Mouse (Mus musculus) regulatory T cell (primary cell): ENCODE measurements at regions not wholly inside any gene's neighbourhood (a gene's known extent, or its start where the extent isn't known, plus 50 kb on each side); places are given as distances from the start of the nearest gene placed in this dataset.

Experiments
- in situ Hi-C: fragments of 300-600 bp; cut with MboI, MseI; formaldehyde crosslinking; loops from one replicate; pipeline ENCODE4 v1.15.1; 2025; ENCODE audit warnings: high pct_unique_total_duplicates

GRCm38 (mm10) chr12:73448388-73448965 lies 97.7 kb downstream of the Tmem30b start:
- in situ Hi-C loops, result no loop called here

GRCm38 (mm10) chr12:73447172-73447571 lies 99.0 kb downstream of the Tmem30b start:
- in situ Hi-C loops, result no loop called here

DNA sequence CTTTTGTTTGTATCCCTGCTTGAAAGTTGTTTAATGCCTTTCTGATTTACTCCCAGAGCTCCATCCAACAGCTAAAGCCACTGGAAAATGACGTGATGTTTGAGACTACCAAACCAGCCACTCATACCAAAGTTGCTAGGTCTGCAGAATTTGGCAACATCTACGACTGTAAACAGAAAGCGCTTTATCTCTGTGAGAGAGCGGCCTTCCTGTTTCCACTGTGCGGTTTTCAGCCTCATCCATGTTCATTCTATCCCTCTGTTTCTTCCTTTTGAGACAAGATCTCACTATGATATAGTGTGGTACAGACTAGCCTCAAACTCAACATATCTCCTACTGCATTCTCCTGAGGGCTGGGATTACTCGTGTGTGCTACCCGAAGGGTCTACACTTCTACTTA lies 100.0 kb downstream of the Tmem30b start:
- in situ Hi-C loops, result no loop called here

DNA sequence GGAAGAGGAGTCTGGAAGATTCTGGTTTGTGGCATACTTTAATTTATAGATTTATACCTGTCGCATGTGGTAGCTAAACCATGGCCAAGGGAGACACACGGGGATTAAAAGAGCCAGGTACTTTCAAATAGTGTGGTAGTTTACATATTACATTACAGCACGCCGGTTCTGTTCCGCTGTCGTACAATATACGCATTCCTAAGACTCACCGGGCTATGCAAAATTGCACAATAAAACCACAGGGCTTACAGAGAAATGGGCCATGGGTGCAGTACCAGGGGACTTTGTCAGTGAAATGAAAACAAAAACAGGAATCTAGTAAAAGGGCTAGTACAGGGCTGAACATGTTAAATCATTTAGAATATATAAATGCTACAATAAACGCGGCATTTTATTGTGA lies 100.6 kb downstream of the Tmem30b start:
- in situ Hi-C loops, result no loop called here

GRCm38 (mm10) chr12:73445128-73445527 lies 101.1 kb downstream of the Tmem30b start:
- in situ Hi-C loops, result no loop called here

DNA sequence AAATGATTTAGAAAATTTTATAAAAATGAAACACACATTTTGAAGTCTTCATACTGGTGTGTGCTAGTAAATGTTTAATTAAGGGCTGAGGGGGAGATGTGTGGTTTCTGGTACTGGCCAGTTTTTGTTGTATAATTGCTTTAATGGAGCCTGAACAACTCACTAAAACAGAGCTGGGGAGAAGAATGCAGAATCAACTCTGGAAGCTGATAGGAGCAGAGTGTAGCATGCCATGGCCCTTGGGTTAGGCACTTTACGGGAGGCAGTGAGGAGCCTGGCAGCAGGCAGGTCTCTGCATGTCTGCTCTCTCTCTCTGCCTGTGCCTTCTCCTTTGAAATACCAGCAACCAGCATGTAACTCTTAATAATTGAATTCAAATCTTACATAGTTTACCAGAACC lies 104.9 kb downstream of the Tmem30b start:
- in situ Hi-C loops, result no loop called here

GRCm38 (mm10) chr12:73434684-73435083 lies 111.5 kb downstream of the Tmem30b start:
- in situ Hi-C loops, result no loop called here

- in situ Hi-C loops, result no loop called here
Measured at GRCm38 (mm10) chr12:73432546-73432945, 113.6 kb downstream of the Tmem30b start.

DNA sequence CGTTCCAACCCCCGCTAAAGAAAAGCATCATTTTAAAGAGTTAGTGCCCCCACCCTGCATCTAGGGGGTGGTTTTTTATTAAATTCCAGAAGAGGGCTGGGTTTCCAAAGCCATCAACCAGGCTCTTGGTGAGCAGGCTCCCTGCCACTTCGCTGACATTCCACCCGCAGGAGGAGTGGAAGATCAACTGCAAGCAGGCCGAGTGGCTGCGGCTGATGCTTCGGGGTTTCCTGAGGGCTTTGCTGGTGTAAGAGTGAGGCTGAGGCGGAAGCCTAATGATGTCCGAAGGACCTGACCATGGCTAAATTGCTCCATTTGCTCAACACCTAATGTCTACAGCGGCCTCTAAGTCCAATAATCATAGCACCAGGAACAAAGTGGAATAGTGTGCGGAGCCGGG lies 118.0 kb downstream of the Tmem30b start:
- in situ Hi-C loops, result no loop called here

GRCm38 (mm10) chr12:73424814-73425213 lies 121.4 kb downstream of the Tmem30b start:
- in situ Hi-C loops, result no loop called here

DNA sequence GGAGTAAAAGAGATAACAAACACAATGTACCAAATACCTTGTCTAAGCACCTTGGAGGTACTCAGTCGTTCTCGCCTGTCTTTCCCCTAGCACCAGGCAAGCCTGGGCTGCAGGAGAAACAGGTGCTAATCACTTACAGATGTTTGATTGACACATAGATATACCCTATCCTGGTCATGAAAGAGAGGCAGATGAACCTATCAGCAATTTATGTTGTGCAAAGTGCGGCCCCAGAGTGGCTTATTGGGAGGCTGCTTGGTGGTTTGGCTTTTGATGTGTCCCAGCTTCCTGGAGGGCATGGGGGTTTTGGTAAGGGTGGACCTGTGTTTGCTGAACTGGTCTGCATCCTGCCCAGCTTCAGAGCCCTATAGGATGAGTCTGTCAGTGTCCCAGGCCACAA lies 129.1 kb downstream of the Tmem30b start:
- in situ Hi-C loops, result no loop called here

DNA sequence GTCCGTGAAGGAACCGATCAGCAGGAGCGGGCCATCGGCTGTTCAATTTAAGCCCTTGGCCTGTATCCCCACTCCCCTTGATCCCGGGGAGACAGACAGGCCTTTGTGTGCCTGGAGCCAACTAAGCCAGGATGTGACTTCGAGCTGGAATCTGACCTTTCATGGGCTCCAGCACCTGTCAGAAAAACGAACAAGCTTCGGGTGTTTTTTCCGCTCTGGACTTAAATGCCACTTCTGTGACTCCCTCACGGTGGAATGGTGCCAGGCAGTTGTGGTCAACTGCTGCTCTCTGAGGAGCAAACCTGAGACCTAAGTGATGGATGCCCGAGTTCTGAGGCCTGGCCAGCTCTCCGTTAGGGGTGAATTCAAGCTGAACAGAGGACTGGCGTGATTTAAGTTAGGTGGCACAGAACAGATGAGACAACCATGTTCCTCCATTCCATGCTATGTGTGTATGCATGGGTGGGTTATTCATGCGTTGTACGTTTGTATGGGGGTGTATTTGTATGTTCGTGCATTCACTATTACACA lies 129.8 kb downstream of the Tmem30b start:
- in situ Hi-C loops, result no loop called here

DNA sequence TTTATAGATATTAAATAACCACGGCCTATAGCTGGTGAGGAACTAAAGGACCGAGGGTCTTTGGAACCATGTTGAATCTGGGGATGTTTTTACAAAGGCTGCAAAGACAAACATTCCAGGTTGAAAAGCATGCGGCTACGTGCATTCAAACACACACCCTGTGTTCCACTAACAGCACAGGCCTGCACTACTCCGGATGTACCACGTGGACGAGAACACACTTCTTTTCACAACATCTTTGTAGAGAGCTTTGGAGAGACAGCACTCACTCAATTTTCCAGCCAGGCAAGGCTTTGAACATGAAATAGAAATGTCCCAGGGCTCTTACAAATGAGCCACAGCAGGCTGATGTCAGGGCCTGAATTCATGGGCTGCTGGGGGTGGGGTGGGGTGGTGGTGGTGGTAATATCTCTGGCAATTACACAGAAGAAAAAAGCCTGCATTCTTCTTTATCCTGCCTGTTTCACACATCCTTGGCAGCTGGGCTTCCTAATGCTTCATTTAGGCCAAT lies 129.3 kb downstream of the Slc38a6 start:
- in situ Hi-C loops, result no loop called here

- in situ Hi-C loops, result no loop called here
Measured at GRCm38 (mm10) chr12:73413439-73414196, 127.0 kb downstream of the Slc38a6 start.

DNA sequence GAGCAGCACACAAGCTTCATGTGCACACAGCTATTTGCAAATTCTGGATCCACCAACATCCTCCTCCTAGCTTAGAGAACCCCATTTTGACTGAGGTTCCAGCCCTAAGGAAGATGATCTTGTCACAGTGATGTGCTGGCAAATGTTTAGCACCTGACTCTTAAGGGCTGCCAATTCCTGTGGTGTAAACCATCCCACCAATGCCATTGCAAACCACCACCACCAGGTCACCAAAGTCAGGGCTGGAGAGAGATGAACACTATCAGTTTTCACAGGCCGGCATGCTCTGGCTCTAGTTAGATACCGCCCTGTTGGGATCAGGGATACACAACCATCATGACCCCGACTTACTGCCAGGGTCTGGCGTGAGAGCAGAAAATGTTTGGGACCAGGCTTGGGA lies 125.9 kb downstream of the Slc38a6 start:
- in situ Hi-C loops, result no loop called here

- in situ Hi-C loops, result no loop called here
Measured at GRCm38 (mm10) chr12:73410924-73411323, 124.3 kb downstream of the Slc38a6 start.

GRCm38 (mm10) chr12:73409481-73410085 lies 123.0 kb downstream of the Slc38a6 start:
- in situ Hi-C loops, result no loop called here

DNA sequence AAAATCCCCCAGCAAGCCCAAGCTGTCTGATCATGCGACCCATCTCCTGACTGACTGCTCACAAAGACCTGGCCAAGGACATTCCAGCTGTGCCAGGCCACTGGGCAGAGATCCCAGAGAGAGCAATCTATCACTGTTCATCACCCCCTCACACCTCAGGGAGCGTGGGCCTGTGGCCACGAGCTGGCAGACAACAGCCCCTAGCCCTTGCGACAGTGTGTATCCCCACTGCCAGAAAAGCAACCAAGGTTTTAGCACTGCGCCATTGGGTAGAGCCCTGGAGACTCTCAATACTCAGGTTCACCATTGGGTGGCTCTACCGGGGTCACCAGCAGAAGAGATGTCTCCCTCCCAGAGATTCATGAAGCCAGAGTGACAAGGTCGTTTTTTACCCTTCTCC lies 122.0 kb downstream of the Slc38a6 start:
- in situ Hi-C loops, result no loop called here

- in situ Hi-C loops, result no loop called here
Measured at GRCm38 (mm10) chr12:73408165-73408564, 121.6 kb downstream of the Slc38a6 start.

GRCm38 (mm10) chr12:73406556-73407087 lies 120.0 kb downstream of the Slc38a6 start:
- in situ Hi-C loops, result no loop called here

GRCm38 (mm10) chr12:73405583-73405982 lies 119.0 kb downstream of the Slc38a6 start:
- in situ Hi-C loops, result no loop called here

GRCm38 (mm10) chr12:73405106-73405505 lies 118.5 kb downstream of the Slc38a6 start:
- in situ Hi-C loops, result no loop called here
